Mouse (Mus musculus): ENCODE results near the gene Setd3. TPM values are rescaled to one million over a fixed set of nuclear protein-coding genes. Genes with fewer than 3 reads are reported as not detected.

Gene Setd3
- polyA plus RNA-seq, 1 experiment from 2014 or later = 62.4 TPM

DNA sequence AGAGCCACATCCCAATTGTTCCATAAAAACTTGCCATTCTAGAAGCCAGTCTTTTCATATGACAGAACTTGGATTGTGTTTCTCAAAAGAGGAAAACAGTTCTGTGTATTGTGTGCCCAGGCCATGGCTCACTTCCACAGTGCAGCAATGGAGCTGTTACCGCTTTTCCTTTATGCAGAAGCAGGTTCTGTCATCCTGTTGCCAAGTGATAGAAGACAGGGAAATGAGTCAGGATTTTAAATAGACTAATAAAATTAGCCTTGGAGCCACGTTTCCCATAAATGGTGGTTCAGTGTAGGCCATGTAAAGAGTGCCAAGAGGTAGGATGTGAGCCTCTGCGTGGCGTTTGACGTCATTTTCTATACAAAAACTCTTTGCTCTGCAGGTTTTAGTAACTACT, 14.8 kb upstream of the Setd3 start:
- 94% methylated on average over 5 of the region's 5 CpGs for WGBS (ENCODE audit: insufficient replicate concordance)
- Histone ChIP-seq H3K27me3 (ENCODE audit: control insufficient read depth, insufficient read depth, low read length) (no peaks in the 10 kb centered on the region), H3K4me1 (ENCODE audit: control insufficient read depth, insufficient read depth, low read length) (no peaks in the 10 kb centered on the region), H3K36me3 (ENCODE audit: control insufficient read depth, insufficient read depth, low read length) (peaks cover 43% of the 10 kb centered on the region), H3K27ac (ENCODE audit: low read depth, low read length) (no peak overlapping the region), H3K4me3 (ENCODE audit: low read depth, low read length) (no peak overlapping the region), H3K9ac (ENCODE audit: low read depth, low read length) (no peak overlapping the region), H3K9me3 (replicated peaks; ENCODE audit: control insufficient read depth, low read length) (no peaks in the 10 kb centered on the region), H3K4me2 (no peak overlapping the region)
- no peak for ATAC-seq (replicated peaks; ENCODE audit: insufficient number of reproducible peaks, low FRiP score, low TSS enrichment)

DNA sequence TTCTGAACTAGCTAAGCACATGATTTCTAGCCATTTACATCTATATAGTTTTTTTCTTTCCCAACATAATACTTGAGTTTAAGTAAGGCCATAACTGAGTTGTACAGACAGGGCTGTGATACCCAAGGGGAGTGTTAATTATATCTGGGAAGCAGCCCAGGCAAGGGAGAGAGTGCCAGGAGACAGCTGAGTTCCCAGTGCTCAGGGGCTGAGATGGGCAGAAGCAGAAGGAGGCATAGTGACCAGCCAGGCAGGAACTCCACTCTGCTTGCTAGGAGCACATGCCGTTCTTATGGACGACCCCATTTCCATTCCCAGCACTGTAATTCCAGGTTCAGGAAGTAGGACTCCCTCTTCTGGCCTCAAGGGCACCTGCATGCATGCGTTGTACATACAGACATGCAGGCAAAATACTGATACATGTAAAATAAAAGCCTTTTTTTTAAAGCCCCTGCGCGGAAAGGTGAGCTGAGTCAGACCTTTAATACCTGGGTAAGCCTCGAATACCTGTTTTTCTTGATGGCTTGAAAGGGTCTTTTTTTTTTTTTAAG, 8.5 kb upstream of the Setd3 start:
- WGBS (ENCODE audit: insufficient replicate concordance) = 93% methylated on average over 6 of the region's 6 CpGs
- H3K27me3 ChIP-seq (ENCODE audit: control insufficient read depth, insufficient read depth, low read length) = no peaks in the 10 kb centered on the region
- peaks cover 35% of the 10 kb centered on the region for H3K36me3 ChIP-seq (ENCODE audit: control insufficient read depth, insufficient read depth, low read length)

DNA sequence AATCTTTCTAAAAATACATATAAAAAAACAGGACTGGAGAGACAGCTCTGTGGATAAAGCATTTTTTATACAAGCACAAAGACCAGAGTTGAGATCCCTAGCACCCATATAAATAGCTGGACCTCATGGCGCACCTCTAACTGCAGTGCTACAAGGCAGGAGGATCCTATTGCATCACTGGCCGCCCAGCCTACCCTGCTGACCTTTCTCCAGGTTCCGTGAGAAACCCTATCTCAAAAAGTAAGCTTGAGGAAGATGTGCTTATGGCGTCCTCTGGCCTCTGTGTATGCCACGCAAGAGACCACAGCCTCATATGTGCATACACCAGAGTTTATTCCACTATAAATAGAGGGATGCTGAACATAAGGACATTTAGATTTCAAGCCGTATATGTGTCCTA, 2.6 kb upstream of the Setd3 start:
- 85% methylated on average over 6 of the region's 6 CpGs for WGBS (ENCODE audit: insufficient replicate concordance)

More for the DNA sequence above, 8.5 kb upstream of the Setd3 start:
- no peak for ATAC-seq (replicated peaks; ENCODE audit: insufficient number of reproducible peaks, low FRiP score, low TSS enrichment)
- Histone ChIP-seq H3K4me2 (no peak overlapping the region), H3K4me1 (ENCODE audit: control insufficient read depth, insufficient read depth, low read length) (no peaks in the 10 kb centered on the region), H3K4me3 (ENCODE audit: low read depth, low read length) (no peak overlapping the region), H3K9ac (ENCODE audit: low read depth, low read length) (no peak overlapping the region), H3K9me3 (replicated peaks; ENCODE audit: control insufficient read depth, low read length) (no peaks in the 10 kb centered on the region), H3K27ac (ENCODE audit: low read depth, low read length) (no peak overlapping the region)

DNA sequence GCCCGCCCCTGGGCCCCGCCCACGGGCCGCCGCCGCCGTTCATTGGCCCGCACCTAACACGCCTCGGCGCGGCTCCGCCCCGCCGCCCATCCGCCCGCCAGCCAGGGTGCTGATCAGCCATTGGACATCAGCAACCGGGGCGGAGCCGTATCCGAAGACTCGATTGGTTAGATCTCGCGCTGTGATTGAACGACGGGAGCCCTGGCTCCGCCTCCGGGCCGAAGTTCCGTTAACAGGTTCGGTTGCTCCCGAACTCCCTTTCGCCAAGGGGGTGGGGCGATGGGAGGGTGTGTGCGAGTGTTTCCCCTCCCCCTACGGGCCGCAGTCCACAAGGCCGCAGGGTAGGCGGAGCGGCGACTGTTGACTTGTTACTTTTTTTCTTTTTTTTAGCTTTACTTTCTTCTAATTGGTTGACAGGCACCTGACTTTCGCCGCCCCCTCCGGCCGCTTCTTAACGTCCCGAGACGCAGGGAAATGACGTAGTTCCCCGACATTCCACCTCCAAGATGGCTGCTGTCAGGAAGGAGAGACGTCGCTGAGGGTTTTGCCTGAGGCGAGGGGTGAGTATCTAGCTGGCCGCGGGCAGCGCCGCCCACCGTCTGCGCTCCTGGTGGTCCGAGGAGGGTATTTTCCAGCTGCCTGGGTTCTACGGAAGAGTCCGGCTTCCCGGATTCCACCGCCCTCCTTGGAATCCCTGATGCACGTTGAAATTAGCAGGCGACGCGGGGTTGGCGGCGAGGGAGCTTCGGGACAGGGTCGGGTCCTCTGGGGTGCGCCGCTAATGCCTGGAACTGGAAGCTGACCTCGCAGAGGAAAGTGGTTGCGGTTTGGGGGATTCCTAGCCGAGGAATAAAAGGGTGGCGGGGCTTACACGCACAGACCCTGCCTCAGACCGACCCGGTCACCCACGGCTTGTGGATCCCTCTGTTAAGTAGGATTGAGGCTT, 480 bp upstream of the Setd3 start, which contains the start of gene Ccnk:
Gene Ccnk, plus strand, starts transcription at position 259 of the 946 bp plus-strand sequence.
- peak; percentile 99 for ATAC-seq (replicated peaks; ENCODE audit: insufficient number of reproducible peaks, low FRiP score, low TSS enrichment)
- H3K4me3 ChIP-seq (ENCODE audit: low read depth, low read length) = peak within 1 kb of the TSS; percentile 68
- WGBS (ENCODE audit: insufficient replicate concordance) = under 1% methylated on average over 82 of the region's 82 CpGs
- H3K36me3 ChIP-seq (ENCODE audit: control insufficient read depth, insufficient read depth, low read length) = 0 out of 2 replicates have a peak, but pooled peaks cover 3% of the 10 kb centered on the region
- H3K4me1 ChIP-seq (ENCODE audit: control insufficient read depth, insufficient read depth, low read length) = peaks cover 22% of the 10 kb centered on the region
- peak within 1 kb of the TSS; percentile 92 for H3K9ac ChIP-seq (ENCODE audit: low read depth, low read length)
- H3K27ac ChIP-seq (ENCODE audit: low read depth, low read length) = peak within 1 kb of the TSS; percentile 92
- H3K9me3 ChIP-seq (replicated peaks; ENCODE audit: control insufficient read depth, low read length) = no peaks in the 10 kb centered on the region
- H3K4me2 ChIP-seq = peak within 1 kb of the TSS; percentile 85
- no peaks in the 10 kb centered on the region for H3K27me3 ChIP-seq (ENCODE audit: control insufficient read depth, insufficient read depth, low read length)

More for the DNA sequence above, 2.6 kb upstream of the Setd3 start:
- H3K27me3 ChIP-seq (ENCODE audit: control insufficient read depth, insufficient read depth, low read length) = no peaks in the 10 kb centered on the region
- no peak overlapping the region for H3K4me2 ChIP-seq
- H3K9me3 ChIP-seq (replicated peaks; ENCODE audit: control insufficient read depth, low read length) = no peaks in the 10 kb centered on the region
- H3K9ac ChIP-seq (ENCODE audit: low read depth, low read length) = no peak overlapping the region
- H3K27ac ChIP-seq (ENCODE audit: low read depth, low read length) = no peak overlapping the region
- peaks cover 10% of the 10 kb centered on the region for H3K36me3 ChIP-seq (ENCODE audit: control insufficient read depth, insufficient read depth, low read length)
- ATAC-seq (replicated peaks; ENCODE audit: insufficient number of reproducible peaks, low FRiP score, low TSS enrichment) = no peak
- peaks cover 14% of the 10 kb centered on the region for H3K4me1 ChIP-seq (ENCODE audit: control insufficient read depth, insufficient read depth, low read length)
- H3K4me3 ChIP-seq (ENCODE audit: low read depth, low read length) = no peak overlapping the region

DNA sequence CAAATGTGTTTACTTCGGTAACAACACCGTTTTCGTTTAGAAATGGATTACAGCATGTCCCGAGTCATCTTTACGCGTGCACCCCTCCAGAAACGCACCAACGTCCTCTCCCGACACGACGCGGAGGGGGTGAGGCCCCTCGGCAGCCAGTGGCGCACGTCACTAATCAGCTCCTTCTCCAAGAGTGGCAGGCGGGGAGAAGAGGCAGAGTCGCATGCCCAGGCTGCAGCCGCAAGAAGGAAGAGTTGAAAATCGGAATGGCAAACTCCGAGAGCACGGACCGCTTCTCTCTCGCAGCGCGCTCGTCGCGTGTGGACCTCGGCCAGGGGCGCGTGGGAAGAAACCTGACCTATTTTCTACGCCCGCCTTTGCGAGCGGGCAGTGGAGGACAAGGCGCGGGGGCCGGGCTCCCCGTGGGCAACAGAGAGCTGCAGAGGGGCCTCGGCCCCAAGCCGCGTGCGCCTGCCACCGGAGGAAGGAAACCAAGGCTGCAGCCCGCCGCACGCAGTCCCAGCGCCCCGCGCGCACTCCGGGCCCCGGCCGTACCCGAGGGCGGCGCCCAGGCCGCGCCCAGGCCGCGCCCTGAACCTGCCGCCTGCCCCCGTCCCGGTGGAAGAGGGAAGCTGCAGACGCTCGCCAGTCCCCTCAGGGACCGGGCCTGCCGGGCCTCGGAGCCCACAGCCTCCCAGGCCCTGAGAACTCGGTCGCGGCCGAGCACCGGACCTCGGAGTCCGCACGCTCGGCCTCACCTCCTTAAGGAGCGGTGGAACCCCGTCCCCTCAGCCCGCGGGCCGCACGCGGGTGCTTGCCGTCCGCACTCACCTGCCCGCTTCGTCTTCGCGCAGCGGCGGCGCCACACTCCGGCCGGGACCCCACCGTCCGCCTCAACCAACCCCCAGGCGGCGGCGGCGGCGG, 526 bp downstream of the Setd3 start:
- H3K4me2 ChIP-seq = peak overlapping the region; percentile 71
- H3K4me1 ChIP-seq (ENCODE audit: control insufficient read depth, insufficient read depth, low read length) = peaks cover 23% of the 10 kb centered on the region
- H3K27ac ChIP-seq (ENCODE audit: low read depth, low read length) = peak overlapping the region; percentile 92
- H3K4me3 ChIP-seq (ENCODE audit: low read depth, low read length) = peak overlapping the region; percentile 68
- peak overlapping the region; percentile 90 for H3K9ac ChIP-seq (ENCODE audit: low read depth, low read length)
- H3K27me3 ChIP-seq (ENCODE audit: control insufficient read depth, insufficient read depth, low read length) = no peaks in the 10 kb centered on the region
- peak; percentile 66 for ATAC-seq (replicated peaks; ENCODE audit: insufficient number of reproducible peaks, low FRiP score, low TSS enrichment)
- under 1% methylated on average over 93 of the region's 103 CpGs for WGBS (ENCODE audit: insufficient replicate concordance)
- no peaks in the 10 kb centered on the region for H3K9me3 ChIP-seq (replicated peaks; ENCODE audit: control insufficient read depth, low read length)
- 0 out of 2 replicates have a peak, but pooled peaks cover 3% of the 10 kb centered on the region for H3K36me3 ChIP-seq (ENCODE audit: control insufficient read depth, insufficient read depth, low read length)

DNA sequence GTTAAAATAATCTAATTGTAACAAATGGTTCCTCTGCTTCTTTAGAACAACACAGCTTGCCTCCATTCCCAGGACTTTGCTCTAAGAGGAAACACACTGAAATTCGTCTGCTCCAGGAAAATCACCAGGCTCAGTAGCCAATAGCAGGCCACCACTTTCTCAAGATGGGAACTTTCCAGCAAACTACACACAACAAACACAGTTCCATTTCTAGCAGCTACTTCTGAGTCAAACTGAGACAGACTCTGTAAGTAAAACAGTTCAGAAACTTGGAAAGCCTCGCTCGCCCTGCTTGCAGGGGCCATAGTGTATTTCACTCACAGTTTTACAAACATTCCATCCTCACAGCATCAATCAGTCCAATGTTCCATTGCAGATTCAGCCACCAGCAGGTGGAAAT, 2.7 kb downstream of the Setd3 start:
- Histone ChIP-seq H3K4me2 (no peak overlapping the region), H3K4me3 (ENCODE audit: low read depth, low read length) (no peak overlapping the region), H3K27ac (ENCODE audit: low read depth, low read length) (no peak overlapping the region), H3K36me3 (ENCODE audit: control insufficient read depth, insufficient read depth, low read length) (no peaks in the 10 kb centered on the region), H3K4me1 (ENCODE audit: control insufficient read depth, insufficient read depth, low read length) (peaks cover 32% of the 10 kb centered on the region), H3K27me3 (ENCODE audit: control insufficient read depth, insufficient read depth, low read length) (no peaks in the 10 kb centered on the region), H3K9ac (ENCODE audit: low read depth, low read length) (no peak overlapping the region), H3K9me3 (replicated peaks; ENCODE audit: control insufficient read depth, low read length) (no peaks in the 10 kb centered on the region)
- WGBS (ENCODE audit: insufficient replicate concordance) = 77% methylated on average over 3 of the region's 3 CpGs
- ATAC-seq (replicated peaks; ENCODE audit: insufficient number of reproducible peaks, low FRiP score, low TSS enrichment) = no peak

DNA sequence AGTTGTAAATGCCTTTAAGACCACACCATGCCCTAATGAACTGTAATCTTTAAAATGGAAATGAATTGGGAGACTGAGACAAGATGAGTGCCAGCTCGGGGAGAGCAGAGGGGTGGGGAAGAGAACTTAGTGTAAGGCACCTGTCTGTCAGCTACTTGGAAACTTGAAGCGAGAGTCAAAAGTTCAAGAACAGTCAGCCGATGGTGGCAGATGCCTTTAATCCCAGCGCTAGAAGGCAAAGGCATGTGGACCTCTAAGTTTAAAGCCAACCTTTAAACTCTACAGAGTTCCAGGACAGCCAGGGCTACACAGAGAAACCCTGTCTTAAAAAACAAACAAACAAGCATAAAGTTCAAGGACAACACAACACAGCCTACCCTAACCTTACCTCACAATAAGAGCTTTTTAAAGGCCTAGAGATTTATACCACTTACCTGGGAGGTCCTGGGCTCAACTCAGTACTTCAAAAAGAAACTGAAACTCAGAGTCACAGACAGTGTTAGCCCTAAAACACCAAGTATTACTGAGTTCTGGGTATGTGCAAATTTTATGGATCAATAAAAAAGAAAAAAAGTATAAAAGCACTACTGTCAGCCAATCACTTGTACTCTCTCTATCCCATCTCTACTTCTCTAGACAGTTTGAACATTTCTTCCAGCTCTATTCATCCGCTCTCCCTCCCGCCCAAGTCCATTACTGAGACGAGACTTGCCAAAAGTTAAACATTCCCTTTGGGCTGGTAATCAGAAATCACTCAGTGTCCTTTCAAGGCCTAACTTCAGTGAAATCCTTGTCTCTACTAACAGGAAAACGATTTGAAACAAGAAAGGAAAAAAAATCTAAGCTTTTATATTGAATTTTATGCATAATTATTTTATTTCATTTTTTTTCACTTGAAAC, 4.3 kb downstream of the Setd3 start:
- Histone ChIP-seq H3K9me3 (replicated peaks; ENCODE audit: control insufficient read depth, low read length) (no peaks in the 10 kb centered on the region), H3K4me2 (no peak overlapping the region)
- ATAC-seq (replicated peaks; ENCODE audit: insufficient number of reproducible peaks, low FRiP score, low TSS enrichment) = no peak

More for the DNA sequence above, 4.3 kb downstream of the Setd3 start:
- WGBS (ENCODE audit: insufficient replicate concordance) = 66% methylated on average over 8 of the region's 8 CpGs
- Histone ChIP-seq H3K4me3 (ENCODE audit: low read depth, low read length) (no peak overlapping the region), H3K36me3 (ENCODE audit: control insufficient read depth, insufficient read depth, low read length) (no peaks in the 10 kb centered on the region), H3K27me3 (ENCODE audit: control insufficient read depth, insufficient read depth, low read length) (no peaks in the 10 kb centered on the region), H3K9ac (ENCODE audit: low read depth, low read length) (no peak overlapping the region), H3K4me1 (ENCODE audit: control insufficient read depth, insufficient read depth, low read length) (peaks cover 26% of the 10 kb centered on the region), H3K27ac (ENCODE audit: low read depth, low read length) (no peak overlapping the region)

Measured in heart, embryonic 11.5 days (tissue).